ENCODE assay signal across 9 mouse cellular contexts in the genomic region with DNA sequence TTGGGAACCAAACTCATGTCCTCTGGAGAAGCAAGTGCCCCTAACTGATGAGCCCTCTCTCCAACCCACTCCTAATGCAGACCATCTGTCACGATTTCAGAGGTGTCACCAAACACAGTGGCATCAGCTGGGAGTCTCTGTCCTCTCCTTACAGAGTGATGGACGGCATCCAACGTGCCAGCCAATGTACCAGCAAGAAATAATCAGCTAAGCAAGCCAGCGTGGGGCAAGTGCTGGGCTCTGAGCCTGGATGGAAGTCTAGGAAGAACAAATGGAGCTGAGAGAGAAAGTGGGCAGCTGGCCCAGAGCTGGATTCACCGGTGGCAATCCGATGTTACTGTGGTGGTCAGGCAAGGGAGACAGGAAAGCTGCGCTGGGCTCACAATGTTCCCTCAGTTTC.
DNase-seq lines count a peak whose midpoint lies in the region; ATAC-seq lines count a peak whose summit lies in the region.
"Had no signal": no experiment of that assay in that cellular context is flagged by ENCODE, and none has a peak within 500 bp of the region (broad histone marks: within the 10 kb centered on the region; RNA-seq: fewer than 3 reads in every experiment).

No protein-coding gene starts in this region.

- H3K27me3 ChIP-seq in hindbrain, embryonic 14.5 days (ENCODE audit: control insufficient read depth, insufficient read depth, low read length): no peaks in the 10 kb centered on the region
- H3K27me3 ChIP-seq in hindbrain, embryonic 12.5 days: no peaks in the 10 kb centered on the region
- H3K27me3 ChIP-seq in forebrain, embryonic 16.5 days (replicated peaks; ENCODE audit: control insufficient read depth, insufficient read depth, low read length): no peaks in the 10 kb centered on the region
- H3K27me3 ChIP-seq: CH12.LX had no signal

- H3K9ac ChIP-seq in hindbrain, embryonic 14.5 days: no peak overlapping the region
- no peak overlapping the region for H3K9ac ChIP-seq in hindbrain, embryonic 12.5 days
- no peak overlapping the region for H3K9ac ChIP-seq in forebrain, embryonic 16.5 days (replicated peaks; ENCODE audit: low read depth, low read length)

- ATAC-seq in hindbrain, embryonic 14.5 days (ENCODE audit: low FRiP score): peak; percentile 59; the same call in 1 of the 2 replicates
- ATAC-seq in hindbrain, embryonic 12.5 days (ENCODE audit: low FRiP score): no peak
- peak; percentile 86 for ATAC-seq in forebrain, embryonic 16.5 days
- no peak for ATAC-seq in activated CD4-positive, CD25-positive, alpha-beta regulatory T cell, adult 4 months

- H3K27ac ChIP-seq in hindbrain, embryonic 14.5 days: no peak overlapping the region
- H3K27ac ChIP-seq in hindbrain, embryonic 12.5 days: no peak overlapping the region
- peak overlapping the region; percentile 84 for H3K27ac ChIP-seq in forebrain, embryonic 16.5 days (ENCODE audit: low read length)

- WGBS in hindbrain, embryonic 14.5 days: 63% methylated on average over 7 of the region's 7 CpGs
- 66% methylated on average over 7 of the region's 7 CpGs for WGBS in hindbrain, embryonic 12.5 days
- 37% methylated on average over 7 of the region's 7 CpGs for WGBS in forebrain, embryonic 16.5 days

- H3K4me2 ChIP-seq in hindbrain, embryonic 14.5 days (replicated peaks): no peak overlapping the region
- no peak overlapping the region for H3K4me2 ChIP-seq in hindbrain, embryonic 12.5 days (replicated peaks)
- H3K4me2 ChIP-seq in forebrain, embryonic 16.5 days (ENCODE audit: low read length): no peak overlapping the region

- H3K36me3 ChIP-seq in hindbrain, embryonic 14.5 days (replicated peaks; ENCODE audit: control insufficient read depth, insufficient read depth): no peaks in the 10 kb centered on the region
- H3K36me3 ChIP-seq in hindbrain, embryonic 12.5 days: no peaks in the 10 kb centered on the region
- no peaks in the 10 kb centered on the region for H3K36me3 ChIP-seq in forebrain, embryonic 16.5 days (ENCODE audit: control insufficient read depth, insufficient read depth)

- H3K9me3 ChIP-seq in hindbrain, embryonic 14.5 days (ENCODE audit: control insufficient read depth, low read length): no peaks in the 10 kb centered on the region
- H3K9me3 ChIP-seq in hindbrain, embryonic 12.5 days (replicated peaks): no peaks in the 10 kb centered on the region
- 0 out of 2 replicates have a peak, but pooled peaks cover 3% of the 10 kb centered on the region for H3K9me3 ChIP-seq in forebrain, embryonic 16.5 days (ENCODE audit: control insufficient read depth, low read length)

- H3K4me1 ChIP-seq in hindbrain, embryonic 14.5 days (replicated peaks; ENCODE audit: control insufficient read depth, insufficient read depth, low read length): no peaks in the 10 kb centered on the region
- H3K4me1 ChIP-seq in hindbrain, embryonic 12.5 days: no peaks in the 10 kb centered on the region
- H3K4me1 ChIP-seq in forebrain, embryonic 16.5 days (replicated peaks; ENCODE audit: control insufficient read depth, insufficient read depth, low read length): peaks cover 10% of the 10 kb centered on the region; the same call in 1 of the 2 replicates

- no peak overlapping the region for H3K4me3 ChIP-seq in hindbrain, embryonic 14.5 days (replicated peaks; ENCODE audit: low read length)
- H3K4me3 ChIP-seq in hindbrain, embryonic 12.5 days: no peak overlapping the region
- no peak overlapping the region for H3K4me3 ChIP-seq in forebrain, embryonic 16.5 days (replicated peaks; ENCODE audit: low read length)

- peak; percentile 67 for DNase-seq in hindbrain, embryonic 14.5 days (ENCODE audit: low spot score)
- peak; percentile 88 to 91 for DNase-seq in layer of hippocampus, adult 8-10 months (ENCODE audit: low spot score in 2 of 2)
- peak; percentile 46 for DNase-seq in right cerebral cortex, postnatal 14 days
- no peak for DNase-seq in testis, postnatal 14 days (ENCODE audit: low spot score)
- DNase-seq in thymus, postnatal 0 days (ENCODE audit: low spot score): no peak

Comparison
In these comparisons a context has a peak if more than half of its experiments do, and no peak if none do; other contexts are left out.
1. ATAC-seq: peak in hindbrain, embryonic 14.5 days (single experiment) and forebrain, embryonic 16.5 days (single experiment); none in hindbrain, embryonic 12.5 days (single experiment) and activated CD4-positive, CD25-positive, alpha-beta regulatory T cell, adult 4 months (single experiment).
2. DNase-seq: peak in hindbrain, embryonic 14.5 days (single experiment), layer of hippocampus, adult 8-10 months (2 of 2) and right cerebral cortex, postnatal 14 days (single experiment); none in testis, postnatal 14 days (single experiment) and thymus, postnatal 0 days (single experiment).